Mouse (Mus musculus): Measurements from ENCODE around the gene Mif.

DNA sequence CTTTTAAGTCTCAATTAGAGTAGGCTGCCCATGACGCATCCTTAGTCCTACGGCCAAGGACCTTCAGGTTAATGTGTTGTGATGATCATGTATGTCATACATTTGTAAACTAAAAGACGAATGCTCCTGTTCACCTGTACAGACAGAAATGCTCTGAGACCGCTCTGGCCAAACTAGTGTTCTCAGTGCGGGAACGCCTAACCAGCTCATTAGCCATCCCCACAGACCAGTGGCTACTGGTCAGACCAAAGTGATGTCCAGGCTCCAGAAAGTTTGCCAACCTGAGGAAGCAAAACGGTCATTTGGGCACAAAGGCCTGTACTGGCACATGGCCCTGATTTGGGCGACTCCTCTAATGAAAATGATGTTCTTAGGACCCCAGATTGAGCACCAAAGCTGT lies 24.7 kb upstream of the Mif start:
- TF ChIP-seq ZC3H11A (IDR thresholded peaks at IDR 0.05; ENCODE audit: borderline replicate concordance, low read depth, low read length) (no peak), ZNF384 (IDR thresholded peaks at IDR 0.05; ENCODE audit: low read depth, low read length) (no peak)

All from ES-E14 (cell line).